Mouse (Mus musculus): ENCODE results near the gene Lztr1.

GRCm38 (mm10) chr16:17556180-17556579, 47.7 kb downstream of the Lztr1 start:
- TF ChIP-seq CTCF (IDR thresholded peaks at IDR 0.05): no peak
- no peak for TF ChIP-seq EP300 (IDR thresholded peaks at IDR 0.05; ENCODE audit: insufficient read depth, low read depth, low read length)
